Mouse (Mus musculus) hindbrain, embryonic 10.5 days (tissue): Measurements from ENCODE around the gene Plcb4. TPM values are rescaled to one million over a fixed set of nuclear protein-coding genes. Genes with fewer than 3 reads are reported as not detected.
"Not testable (repeated sequence)": the region's sequence is repeated elsewhere in the genome, so short reads cannot be mapped to it uniquely, and the experiment has no call there.

ENCODE experiments used
- DNase-seq: peaks from one replicate; pipeline ENCODE4 v3.0.0-alpha.2; 2017; ENCODE audit warnings: low spot score
- H3K27ac ChIP-seq: fragments of 300-500 bp; sonication (generic); 2 replicates; pipeline ENCODE4 v1.5.1; 2016; ENCODE audit warnings: mild to moderate bottlenecking, moderate library complexity
- H3K27me3 ChIP-seq: fragments of 300-500 bp; sonication (generic); 2 replicates; pipeline ENCODE4 v1.6.1; 2016; ENCODE audit warnings: mild to moderate bottlenecking; ENCODE audit not compliant: poor library complexity, insufficient read depth, severe bottlenecking
- H3K36me3 ChIP-seq: fragments of 300-500 bp; sonication (generic); 2 replicates; pipeline ENCODE4 v1.6.1; 2016; ENCODE audit warnings: mild to moderate bottlenecking, moderate library complexity
- H3K4me1 ChIP-seq: fragments of 300-500 bp; sonication (generic); replicated peaks from 2 replicates; pipeline ENCODE4 v1.6.1; 2016; ENCODE audit warnings: mild to moderate bottlenecking
- H3K4me3 ChIP-seq: fragments of 300-500 bp; sonication (generic); 2 replicates; pipeline ENCODE4 v1.5.1; 2016; ENCODE audit warnings: mild to moderate bottlenecking, moderate library complexity
- H3K9me3 ChIP-seq: fragments of 300-500 bp; sonication (generic); 2 replicates; pipeline ENCODE4 v1.6.1; 2016; ENCODE audit warnings: mild to moderate bottlenecking, moderate library complexity
- WGBS: fragments of 180-500 bp; shearing (Covaris S2); methylation state at CpG from one replicate; pipeline ENCODE4 v1.1.7; 2016; 5-methylcytosine and 5-hydroxymethylcytosine counted together
- polyA plus RNA-seq: library from polyadenylated mRNA; unstranded; fragments of >200 nt; fragmentation: Nextera tagmentation; extraction: Ambion mirVana; gene quantifications from 2 replicates; pipeline ENCODE4 v1.2.1, GENCODE M21; 2016

The Plcb4 gene
- polyA plus RNA-seq, 1 experiment from 2014 or later: 15.6 TPM

DNA sequence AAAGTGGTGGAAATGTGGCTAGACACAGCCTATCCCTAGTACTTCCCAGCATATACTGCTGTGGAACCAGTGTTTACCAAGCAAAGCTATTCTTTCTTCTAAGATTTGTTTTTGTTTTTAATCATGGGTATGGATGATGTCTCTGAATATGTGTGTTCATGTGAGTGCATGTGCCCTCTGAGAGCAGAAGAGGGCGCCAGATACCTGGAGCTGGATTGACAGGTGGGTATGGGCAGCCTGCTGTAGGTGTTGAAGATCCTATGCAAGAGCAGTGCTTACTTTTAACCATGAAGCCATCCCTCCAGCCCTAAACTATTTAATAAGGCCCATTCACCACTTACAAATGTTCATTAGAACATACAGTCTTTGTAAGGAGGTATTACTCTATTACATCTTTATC lies 231.3 kb downstream of the Plcb4 start:
- no peak overlapping the region for H3K4me3 ChIP-seq
- no peak for DNase-seq
- no peaks in the 10 kb centered on the region for H3K4me1 ChIP-seq
- no peaks in the 10 kb centered on the region for H3K36me3 ChIP-seq
- WGBS: 80% methylated on average over 1 of the region's 1 CpGs
- H3K9me3 ChIP-seq: no peaks in the 10 kb centered on the region
- no peak overlapping the region for H3K27ac ChIP-seq
- no peaks in the 10 kb centered on the region for H3K27me3 ChIP-seq

DNA sequence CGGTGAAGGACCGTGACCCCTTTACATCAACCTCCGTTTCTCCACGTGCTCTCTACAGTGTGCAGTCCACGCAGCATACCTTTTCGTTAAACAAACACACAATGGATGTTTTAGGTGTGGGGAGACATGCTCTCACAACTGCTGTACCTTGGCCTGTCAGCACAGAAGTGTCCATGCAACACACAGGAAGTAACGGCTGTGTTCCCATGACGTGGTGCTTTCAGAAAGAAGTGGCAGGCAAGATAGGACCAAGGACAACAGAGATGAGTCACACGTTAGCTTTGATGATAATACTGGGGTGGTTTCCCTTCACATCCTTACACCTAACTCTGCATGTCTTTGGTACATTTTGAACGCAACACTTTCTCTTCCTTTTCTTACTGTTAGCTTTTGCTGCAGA lies 232.3 kb downstream of the Plcb4 start:
- H3K4me1 ChIP-seq: no peaks in the 10 kb centered on the region
- H3K27ac ChIP-seq: no peak overlapping the region
- H3K36me3 ChIP-seq: no peaks in the 10 kb centered on the region
- 95% methylated on average over 10 of the region's 10 CpGs for WGBS
- H3K9me3 ChIP-seq: no peaks in the 10 kb centered on the region
- no peaks in the 10 kb centered on the region for H3K27me3 ChIP-seq
- no peak overlapping the region for H3K4me3 ChIP-seq
- no peak for DNase-seq

DNA sequence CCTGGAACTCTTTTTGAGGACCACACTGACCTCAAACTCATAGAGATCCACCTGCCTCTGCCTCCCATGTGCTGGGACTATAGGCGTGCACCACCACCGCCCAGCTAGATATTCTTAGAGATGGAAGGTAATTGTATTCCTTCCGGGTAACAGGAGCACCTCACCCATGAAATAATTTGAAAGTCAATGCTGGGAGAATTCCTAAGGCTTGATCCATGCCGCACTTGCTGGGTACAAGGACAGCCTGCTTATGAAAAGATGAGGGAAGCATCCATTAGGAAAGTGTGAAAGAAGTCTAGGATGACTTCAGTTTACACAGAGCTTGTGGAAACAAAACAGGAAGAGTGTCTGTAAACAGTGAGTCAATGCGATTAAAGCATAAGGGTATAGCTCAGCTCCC lies 232.9 kb downstream of the Plcb4 start:
- Histone ChIP-seq H3K4me3 (no peak overlapping the region), H3K27me3 (no peaks in the 10 kb centered on the region), H3K9me3 (no peaks in the 10 kb centered on the region), H3K4me1 (no peaks in the 10 kb centered on the region), H3K36me3 (no peaks in the 10 kb centered on the region), H3K27ac (no peak overlapping the region)
- 87% methylated on average over 5 of the region's 5 CpGs for WGBS
- no peak for DNase-seq

DNA sequence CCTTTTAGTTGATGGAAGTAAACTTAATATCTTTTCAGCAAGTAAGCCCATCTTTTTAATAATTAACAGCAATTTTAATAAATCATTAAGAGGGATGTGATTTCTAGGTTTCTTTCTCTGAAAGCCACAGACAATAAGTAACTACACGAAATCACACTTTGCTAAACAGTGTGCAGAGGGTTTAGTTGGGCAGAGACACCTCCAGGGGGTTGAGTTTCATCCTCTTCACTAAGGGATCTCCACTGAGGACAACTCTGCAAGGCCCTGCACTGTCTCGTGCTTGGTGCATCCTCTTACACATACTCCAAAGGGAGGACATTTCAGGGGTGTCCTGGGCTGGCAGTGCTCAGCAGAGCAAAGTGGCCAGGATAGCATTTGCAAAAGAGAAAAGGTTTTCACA lies 235.8 kb downstream of the Plcb4 start:
- Histone ChIP-seq H3K4me3 (no peak overlapping the region), H3K36me3 (no peaks in the 10 kb centered on the region), H3K27ac (no peak overlapping the region), H3K9me3 (no peaks in the 10 kb centered on the region), H3K27me3 (no peaks in the 10 kb centered on the region), H3K4me1 (no peaks in the 10 kb centered on the region)
- no peak for DNase-seq
- WGBS: 69% methylated on average over 2 of the region's 2 CpGs

DNA sequence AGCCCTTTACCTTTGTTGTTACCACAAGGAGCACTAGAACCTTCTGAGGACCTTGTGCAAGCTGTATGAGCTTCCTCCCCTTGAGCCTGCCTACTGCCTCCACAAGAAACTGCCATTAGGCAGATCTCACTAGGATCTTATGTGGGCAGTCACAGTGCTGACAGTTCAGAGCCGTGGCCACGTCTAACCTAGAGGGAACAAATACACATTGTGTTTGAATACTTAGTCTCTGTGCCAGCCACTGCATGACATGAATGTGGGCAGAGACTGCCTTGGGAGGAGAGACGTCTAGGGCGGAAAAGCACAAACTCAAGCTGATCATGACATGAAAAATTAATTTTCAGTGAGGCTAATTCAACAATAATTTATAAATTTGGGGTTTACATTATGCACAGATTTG lies 239.2 kb downstream of the Plcb4 start:
- 78% methylated on average over 4 of the region's 4 CpGs for WGBS
- H3K36me3 ChIP-seq: no peaks in the 10 kb centered on the region
- H3K27ac ChIP-seq: no peak overlapping the region
- no peak for DNase-seq
- no peaks in the 10 kb centered on the region for H3K27me3 ChIP-seq
- no peaks in the 10 kb centered on the region for H3K4me1 ChIP-seq
- no peak overlapping the region for H3K4me3 ChIP-seq
- no peaks in the 10 kb centered on the region for H3K9me3 ChIP-seq

DNA sequence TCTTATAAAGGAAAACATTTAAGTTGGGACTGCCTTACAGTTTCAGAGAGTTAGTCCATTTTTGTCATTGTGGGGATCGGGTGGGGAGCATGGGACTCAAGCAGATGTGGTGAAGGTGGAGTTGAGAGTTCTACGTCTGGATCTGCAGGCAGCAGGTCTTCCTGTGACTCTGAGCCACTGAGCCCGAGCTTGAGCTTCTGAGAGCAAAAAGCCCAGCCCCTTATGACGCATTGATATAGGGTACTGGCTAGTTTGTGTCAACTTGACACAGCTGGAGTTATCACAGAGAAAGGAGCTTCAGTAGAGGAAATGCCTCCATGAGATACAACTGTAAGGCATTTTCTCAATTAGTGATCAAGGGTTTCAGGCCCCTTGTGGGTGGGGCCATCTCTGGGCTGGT lies 241.1 kb downstream of the Plcb4 start:
- H3K4me1 ChIP-seq, H3K4me3 ChIP-seq, H3K36me3 ChIP-seq, H3K27ac ChIP-seq, DNase-seq, H3K9me3 ChIP-seq, H3K27me3 ChIP-seq: not testable (repeated sequence)
- 83% methylated on average over 4 of the region's 4 CpGs for WGBS

DNA sequence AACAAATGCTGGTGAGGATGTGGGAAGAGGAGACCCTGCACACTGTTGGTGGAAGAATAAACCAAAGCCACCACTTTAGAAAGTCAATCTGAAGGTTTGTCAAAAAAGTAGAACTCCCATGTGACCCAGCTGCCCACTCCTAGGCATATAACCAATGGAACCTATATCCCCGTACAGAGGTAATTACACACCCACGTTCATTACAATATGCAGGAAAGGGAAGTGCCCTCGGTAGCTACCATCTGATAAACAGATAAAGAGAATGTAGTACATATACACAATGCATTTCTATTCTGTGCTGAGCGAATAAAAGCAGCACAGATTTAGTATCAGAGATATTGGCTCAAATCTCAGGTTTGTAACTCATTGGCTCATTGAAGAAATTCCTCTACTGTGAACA lies 242.2 kb downstream of the Plcb4 start:
- no peaks in the 10 kb centered on the region for H3K4me1 ChIP-seq
- no peaks in the 10 kb centered on the region for H3K9me3 ChIP-seq
- H3K27me3 ChIP-seq: no peaks in the 10 kb centered on the region
- H3K36me3 ChIP-seq: no peaks in the 10 kb centered on the region
- H3K27ac ChIP-seq: no peak overlapping the region
- H3K4me3 ChIP-seq: no peak overlapping the region
- no peak for DNase-seq
- 94% methylated on average over 4 of the region's 4 CpGs for WGBS

DNA sequence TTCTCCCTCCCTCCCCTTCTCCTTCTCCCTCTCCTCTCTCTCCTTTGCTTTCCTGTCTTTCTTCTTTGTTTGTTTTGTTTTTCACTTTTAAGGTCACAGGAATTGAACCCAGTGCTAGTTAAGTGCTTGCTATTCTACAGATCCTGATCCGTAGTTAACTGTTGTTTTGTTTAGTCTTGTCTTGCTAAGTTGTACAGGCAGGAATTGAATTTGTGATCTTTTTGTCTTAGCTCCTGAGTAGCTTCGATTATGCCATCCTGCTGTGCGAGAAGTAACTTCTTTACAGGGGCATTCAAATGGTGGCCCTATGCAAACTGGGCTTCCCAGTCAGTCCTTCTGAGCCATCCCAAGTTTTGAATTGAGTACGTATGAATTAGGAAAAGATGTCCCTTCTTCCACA lies 245.5 kb downstream of the Plcb4 start:
- no peaks in the 10 kb centered on the region for H3K9me3 ChIP-seq
- H3K4me1 ChIP-seq: no peaks in the 10 kb centered on the region
- DNase-seq: no peak
- H3K4me3 ChIP-seq: no peak overlapping the region
- no peaks in the 10 kb centered on the region for H3K36me3 ChIP-seq
- WGBS: 61% methylated on average over 4 of the region's 4 CpGs
- H3K27me3 ChIP-seq: no peaks in the 10 kb centered on the region
- H3K27ac ChIP-seq: no peak overlapping the region

DNA sequence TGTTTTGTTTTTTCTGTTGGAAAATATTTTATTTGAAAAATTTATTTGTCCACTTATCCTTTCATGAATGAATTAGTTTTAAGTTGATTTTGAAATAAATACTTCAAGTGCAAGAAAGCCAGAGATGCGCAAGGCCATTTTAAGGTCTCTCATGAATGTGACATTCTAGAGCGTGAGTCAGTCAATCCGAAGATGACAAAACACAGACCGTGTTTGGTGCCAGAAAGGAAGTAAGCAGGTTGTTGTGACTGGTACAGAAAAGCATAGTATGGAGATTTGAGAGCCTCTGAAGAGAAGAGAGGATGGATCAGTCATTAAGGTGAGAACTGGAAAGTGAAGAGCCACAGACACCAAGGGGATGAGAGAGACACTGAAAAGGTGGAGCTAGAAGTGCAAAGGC lies 246.0 kb downstream of the Plcb4 start:
- H3K27me3 ChIP-seq: no peaks in the 10 kb centered on the region
- H3K4me3 ChIP-seq: no peak overlapping the region
- WGBS: 92% methylated on average over 4 of the region's 4 CpGs
- no peaks in the 10 kb centered on the region for H3K36me3 ChIP-seq
- H3K9me3 ChIP-seq: no peaks in the 10 kb centered on the region
- no peaks in the 10 kb centered on the region for H3K4me1 ChIP-seq
- no peak for DNase-seq
- H3K27ac ChIP-seq: no peak overlapping the region

DNA sequence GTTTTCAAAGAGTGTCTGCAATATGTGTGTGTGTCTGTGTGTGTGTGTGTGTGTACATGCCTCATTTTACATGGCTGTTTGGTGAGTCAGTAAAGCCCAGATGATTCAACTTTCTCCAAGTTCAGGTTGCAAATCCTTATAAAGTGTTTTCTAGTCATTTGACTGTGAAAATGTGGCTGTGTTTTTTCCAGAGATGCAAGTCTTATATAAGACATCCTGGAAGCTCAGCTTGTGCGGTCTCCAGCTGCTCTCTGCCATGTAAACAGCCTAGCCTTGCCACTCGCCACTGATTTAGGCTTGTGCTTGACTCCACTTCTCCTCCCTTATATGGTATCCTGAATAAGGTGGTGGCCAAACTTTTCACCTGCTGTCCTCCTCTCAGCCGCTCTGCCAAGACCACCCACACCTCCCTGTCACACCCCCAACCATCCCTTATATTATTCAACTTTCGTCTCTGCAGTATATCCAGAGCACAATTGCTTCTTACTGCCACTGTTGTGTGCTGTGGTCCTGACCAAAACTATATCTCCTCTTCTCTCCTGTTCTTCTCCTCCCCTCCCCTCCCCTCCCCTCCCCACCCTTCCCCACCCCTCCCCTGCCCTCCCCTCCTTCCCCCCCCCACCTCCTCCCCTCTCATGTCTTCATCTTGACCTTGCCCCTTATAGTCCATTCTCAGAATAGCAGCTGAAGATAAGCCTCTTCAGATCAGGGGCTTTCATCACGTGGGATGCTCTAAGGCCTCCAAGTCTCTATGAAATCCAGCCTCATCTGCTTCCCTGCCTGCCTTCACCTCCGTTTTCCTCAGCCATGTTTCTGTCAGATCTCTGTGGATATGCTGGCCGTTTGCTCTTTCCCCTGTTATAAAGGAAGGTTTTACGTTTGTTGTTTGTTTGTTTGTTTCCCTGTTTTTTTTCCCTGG lies 255.8 kb downstream of the Plcb4 start:
- 82% methylated on average over 8 of the region's 8 CpGs for WGBS

DNA sequence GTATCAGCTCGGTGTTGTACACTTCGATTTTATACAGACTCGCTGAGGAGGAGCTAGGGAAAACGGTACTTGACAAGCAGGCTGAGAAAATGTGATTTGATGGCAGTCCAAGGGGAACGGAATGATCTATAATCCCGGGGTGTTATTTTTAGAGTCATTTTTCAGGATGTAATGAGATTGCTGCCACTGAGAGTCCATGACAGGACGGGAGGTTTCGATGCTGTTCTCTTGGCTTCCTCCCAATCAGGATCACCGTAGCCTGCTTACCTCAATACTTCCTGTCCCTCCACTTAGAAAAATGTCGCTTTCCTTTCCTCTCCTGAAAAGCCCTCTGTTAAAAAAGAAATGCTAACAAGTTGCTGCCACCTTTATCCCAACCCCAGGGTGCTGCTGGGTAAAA lies 257.1 kb downstream of the Plcb4 start:
- no peaks in the 10 kb centered on the region for H3K9me3 ChIP-seq
- no peaks in the 10 kb centered on the region; the same call in 1 of the 2 replicates for H3K4me1 ChIP-seq
- H3K27ac ChIP-seq: no peak overlapping the region
- no peaks in the 10 kb centered on the region for H3K36me3 ChIP-seq
- DNase-seq: no peak
- no peaks in the 10 kb centered on the region for H3K27me3 ChIP-seq
- no peak overlapping the region for H3K4me3 ChIP-seq
- 83% methylated on average over 10 of the region's 10 CpGs for WGBS

More for the DNA sequence above, 255.8 kb downstream of the Plcb4 start:
- H3K27me3 ChIP-seq: no peaks in the 10 kb centered on the region
- no peaks in the 10 kb centered on the region for H3K36me3 ChIP-seq
- no peak for DNase-seq
- H3K9me3 ChIP-seq: no peaks in the 10 kb centered on the region
- H3K27ac ChIP-seq: no peak overlapping the region
- H3K4me3 ChIP-seq: no peak overlapping the region
- H3K4me1 ChIP-seq: no peaks in the 10 kb centered on the region; the same call in 1 of the 2 replicates

DNA sequence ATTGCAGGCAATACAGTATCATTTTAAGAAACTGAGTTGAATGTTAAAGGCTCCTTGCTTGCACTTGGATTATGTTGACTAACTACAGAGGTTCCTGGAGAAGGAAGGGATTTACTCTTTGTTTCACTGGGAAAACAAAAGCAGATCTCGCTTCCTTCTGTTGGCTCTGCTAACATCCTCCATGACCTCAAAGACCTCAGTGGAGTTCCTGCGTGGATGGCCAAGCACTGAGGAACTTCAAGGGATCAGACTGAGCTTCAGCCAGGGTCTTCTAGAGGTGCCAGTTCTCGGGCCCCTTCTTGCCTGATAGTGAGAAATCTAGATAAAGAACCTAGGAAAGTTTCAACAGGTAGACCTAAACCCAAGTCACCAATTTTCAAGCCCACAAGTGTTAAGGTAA lies 258.2 kb downstream of the Plcb4 start:
- WGBS: 78% methylated on average over 3 of the region's 3 CpGs
- no peaks in the 10 kb centered on the region for H3K9me3 ChIP-seq
- DNase-seq: no peak
- H3K4me3 ChIP-seq: no peak overlapping the region
- no peak overlapping the region for H3K27ac ChIP-seq
- H3K27me3 ChIP-seq: no peaks in the 10 kb centered on the region
- no peaks in the 10 kb centered on the region for H3K36me3 ChIP-seq
- H3K4me1 ChIP-seq: no peaks in the 10 kb centered on the region

DNA sequence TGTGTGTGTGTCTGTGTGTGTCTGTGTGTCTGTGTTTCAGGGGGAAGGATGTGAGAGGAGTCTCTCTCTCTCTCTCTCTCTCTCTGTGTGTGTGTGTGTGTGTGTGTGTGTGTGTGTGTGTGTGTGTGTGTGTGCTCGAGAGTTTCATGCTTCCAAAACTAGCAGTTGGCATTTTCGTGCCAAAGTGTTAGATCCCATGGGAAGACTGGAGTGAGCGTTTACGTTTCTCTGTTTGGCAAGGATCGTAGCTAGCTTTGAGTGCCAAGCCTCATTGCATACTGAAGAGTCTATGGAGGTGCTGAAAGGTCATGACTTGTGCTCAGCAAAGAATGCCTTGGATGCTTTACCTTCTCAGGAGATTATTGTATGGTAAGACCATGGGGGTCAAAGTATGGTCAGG lies 259.3 kb downstream of the Plcb4 start:
- DNase-seq: no peak
- Histone ChIP-seq H3K27ac (no peak overlapping the region), H3K36me3 (no peaks in the 10 kb centered on the region), H3K9me3 (no peaks in the 10 kb centered on the region), H3K4me3 (no peak overlapping the region), H3K4me1 (no peaks in the 10 kb centered on the region), H3K27me3 (no peaks in the 10 kb centered on the region)
- WGBS: 68% methylated on average over 5 of the region's 5 CpGs

DNA sequence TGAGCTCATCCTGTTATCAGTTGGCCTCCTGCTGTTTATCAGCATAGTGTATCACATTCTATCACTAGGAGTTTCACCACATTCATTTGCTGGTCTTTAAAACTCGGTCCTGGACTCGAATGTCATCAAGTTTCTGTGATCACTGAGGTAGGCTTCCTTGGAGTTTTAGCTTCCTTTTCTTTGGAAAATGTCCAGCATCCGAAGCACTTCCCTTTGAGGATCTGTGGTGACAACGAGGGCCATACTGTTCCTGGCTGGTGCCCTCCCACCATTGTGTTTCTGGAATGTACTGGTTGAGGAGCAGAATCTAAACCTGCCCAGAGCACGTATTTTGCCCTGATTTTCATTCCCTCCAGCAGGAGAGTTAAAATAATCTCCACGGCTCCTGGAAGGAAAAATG lies 260.8 kb downstream of the Plcb4 start:
- WGBS: 76% methylated on average over 6 of the region's 6 CpGs
- Histone ChIP-seq H3K27ac (no peak overlapping the region), H3K4me1 (no peaks in the 10 kb centered on the region), H3K36me3 (no peaks in the 10 kb centered on the region), H3K4me3 (no peak overlapping the region), H3K9me3 (no peaks in the 10 kb centered on the region), H3K27me3 (no peaks in the 10 kb centered on the region)
- no peak for DNase-seq
